Mouse (Mus musculus): ENCODE results near the gene Tacc3. TPM values are rescaled to one million over a fixed set of nuclear protein-coding genes. Genes with fewer than 3 reads are reported as not detected.

The Tacc3 gene
- polyA plus RNA-seq, 1 experiment from 2014 or later: 265 TPM

DNA sequence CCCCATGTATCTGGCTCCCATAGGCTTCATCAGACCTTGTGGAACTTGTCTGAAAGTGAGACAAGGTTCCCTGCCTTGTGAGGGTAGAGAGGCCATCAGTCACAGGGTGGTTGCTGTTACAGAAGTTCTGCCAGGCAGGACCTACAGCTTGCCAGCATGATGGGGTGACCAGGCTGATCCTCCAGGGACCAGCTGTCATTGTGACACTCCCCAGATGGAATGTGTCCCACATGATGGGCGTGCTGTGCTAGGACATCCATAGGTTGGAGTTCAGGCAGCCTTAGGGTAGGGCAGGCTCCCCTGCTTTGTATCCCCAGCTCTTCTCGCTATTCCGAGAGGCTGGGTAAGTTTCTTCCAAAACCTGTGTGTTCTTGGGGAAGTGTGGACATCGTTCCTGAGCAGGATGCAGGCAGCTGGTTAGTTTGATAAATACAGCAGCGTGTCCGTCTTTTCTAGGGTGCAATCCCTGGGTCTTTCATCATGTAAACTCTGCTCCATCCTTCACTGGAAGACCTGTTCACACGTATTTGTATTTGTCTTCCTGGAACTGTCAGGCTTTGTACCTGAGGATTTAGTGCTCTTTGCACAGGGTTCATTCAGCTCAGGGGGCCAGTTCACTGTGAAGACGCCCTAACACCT lies 63.0 kb downstream of the Tacc3 start:
- H3K4me2 ChIP-seq: peak overlapping the region; percentile 91
- peaks cover 81% of the 10 kb centered on the region for H3K4me1 ChIP-seq
- peaks cover 76% of the 10 kb centered on the region for H3K27me3 ChIP-seq
- peak overlapping the region; percentile 94 for H3K9ac ChIP-seq
- peak overlapping the region; percentile 91 for H3K27ac ChIP-seq
- ATAC-seq (ENCODE audit: low FRiP score): no peak
- H3K4me3 ChIP-seq (replicated peaks): peak overlapping the region; percentile 67
- 13% methylated on average over 8 of the region's 8 CpGs for WGBS
- no peaks in the 10 kb centered on the region for H3K9me3 ChIP-seq
- peaks cover 10% of the 10 kb centered on the region; the same call in 1 of the 2 replicates for H3K36me3 ChIP-seq (replicated peaks)

DNA sequence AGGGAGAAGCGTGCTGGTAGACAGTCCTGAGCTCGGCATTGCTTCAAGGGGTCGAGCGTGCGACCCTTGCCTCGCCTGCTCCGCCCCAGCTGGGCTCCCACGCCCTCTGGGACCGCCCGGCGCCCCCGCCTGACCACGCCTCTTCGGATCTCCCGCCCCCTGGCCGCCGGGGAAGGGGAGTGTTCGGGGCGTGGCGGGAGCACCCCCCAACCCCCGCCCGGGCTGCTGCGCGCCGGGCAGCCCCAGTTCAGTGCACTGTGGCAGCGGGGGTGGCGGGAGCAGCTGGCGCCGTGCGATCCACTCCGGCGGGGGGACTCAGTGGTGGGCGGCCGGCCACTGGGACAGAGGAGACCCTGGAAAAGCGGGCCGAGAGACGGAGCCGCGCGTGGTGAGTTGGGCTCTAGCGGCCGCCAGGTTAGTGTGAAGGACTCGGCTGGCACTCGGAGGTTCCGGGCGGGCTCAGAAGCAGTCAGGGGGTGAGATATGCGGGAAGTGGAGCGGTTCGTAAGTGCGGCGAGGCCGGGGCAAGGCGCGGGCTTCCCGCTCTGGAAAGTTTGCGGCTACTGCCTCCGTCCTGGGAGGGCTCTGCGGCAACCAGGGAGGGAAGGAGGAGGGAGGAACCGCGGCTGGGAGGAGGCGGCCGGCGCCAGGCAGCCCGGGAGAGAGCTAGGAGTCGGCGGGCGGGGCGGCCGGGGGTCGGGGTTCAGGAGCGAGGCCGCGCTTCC lies 63.8 kb downstream of the Tacc3 start, which contains the start of gene Fgfr3:
Fgfr3 (plus strand) TSS at position 134 of the 725 bp plus-strand sequence.
- Histone ChIP-seq H3K27me3 (peaks cover 76% of the 10 kb centered on the region), H3K27ac (peak within 1 kb of the TSS; percentile 91)
- WGBS: under 1% methylated on average over 66 of the region's 73 CpGs

DNA sequence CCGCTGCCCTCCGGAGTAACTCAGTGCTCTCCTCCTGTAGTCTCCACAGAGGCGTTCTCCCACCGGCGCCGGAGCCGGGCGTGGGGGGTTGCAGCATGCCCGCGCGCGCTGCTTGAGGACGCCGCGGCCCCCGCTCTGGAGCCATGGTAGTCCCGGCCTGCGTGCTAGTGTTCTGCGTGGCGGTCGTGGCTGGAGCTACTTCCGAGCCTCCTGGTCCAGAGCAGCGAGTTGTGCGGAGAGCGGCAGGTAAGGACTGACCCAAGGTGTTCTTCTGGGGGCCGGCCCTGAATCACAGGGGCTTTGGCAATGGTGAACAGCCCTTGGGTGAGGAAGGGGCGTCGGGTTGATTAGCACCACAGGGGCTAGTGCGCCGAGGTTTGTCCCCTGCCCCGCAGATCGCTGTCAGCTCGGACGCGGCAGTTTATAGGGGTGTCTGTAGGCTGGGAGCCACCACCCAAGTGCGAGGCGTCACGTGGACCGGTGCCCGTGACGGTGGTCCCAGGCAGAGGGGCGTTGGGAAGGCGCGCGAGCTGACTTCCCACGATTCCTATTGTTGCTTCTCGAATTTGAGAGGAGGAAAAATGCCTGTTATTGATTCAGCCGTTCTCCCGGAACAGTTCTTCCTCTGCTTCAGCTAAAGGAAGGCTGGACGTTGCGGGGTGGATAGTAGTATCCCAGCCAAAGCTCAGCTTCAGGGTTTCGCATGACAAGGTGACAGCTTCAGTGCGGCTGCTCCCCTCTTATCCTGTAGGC lies 64.5 kb downstream of the Tacc3 start:
- WGBS: under 1% methylated on average over 53 of the region's 53 CpGs

More for the DNA sequence above, 63.8 kb downstream of the Tacc3 start, which contains the start of gene Fgfr3:
- H3K36me3 ChIP-seq (replicated peaks): peaks cover 14% of the 10 kb centered on the region; the same call in 1 of the 2 replicates
- peak within 1 kb of the TSS; percentile 91 for H3K4me2 ChIP-seq
- peak within 1 kb of the TSS; percentile 67 for H3K4me3 ChIP-seq (replicated peaks)
- peak; percentile 76 for ATAC-seq (ENCODE audit: low FRiP score)
- no peaks in the 10 kb centered on the region for H3K9me3 ChIP-seq
- peaks cover 82% of the 10 kb centered on the region for H3K4me1 ChIP-seq
- H3K9ac ChIP-seq: peak within 1 kb of the TSS; percentile 94

DNA sequence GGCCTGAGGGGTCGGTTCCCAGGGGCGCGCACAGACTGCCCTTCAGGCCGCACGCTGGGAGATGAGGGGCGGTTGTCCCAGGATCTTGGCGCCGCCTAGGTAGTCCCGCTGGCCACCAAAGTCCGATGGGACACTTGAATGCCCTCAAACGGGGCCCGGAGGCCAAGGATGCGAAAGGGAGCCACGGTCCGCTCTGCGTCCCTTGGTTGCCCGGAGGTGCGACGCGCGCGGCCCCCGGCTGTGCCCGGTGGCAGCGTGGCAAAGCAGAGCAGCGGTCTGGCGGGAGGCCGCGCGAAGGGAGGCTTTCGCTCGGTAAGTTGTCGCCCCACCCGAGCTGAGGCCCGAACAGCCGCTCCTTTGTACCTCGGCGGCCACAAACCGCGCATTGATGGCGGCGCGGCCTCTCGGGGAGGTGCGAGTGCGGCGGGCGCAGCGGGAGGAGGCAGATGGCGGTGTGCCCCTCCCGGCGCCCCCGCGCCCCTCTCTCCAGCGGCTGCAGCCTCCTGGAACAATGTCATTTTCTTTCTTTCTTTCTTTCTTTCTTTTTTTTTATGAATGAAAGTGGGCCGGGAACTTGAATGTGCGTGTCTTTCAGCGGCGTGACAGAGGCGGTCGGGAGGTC lies 65.2 kb downstream of the Tacc3 start:
- under 1% methylated on average over 61 of the region's 61 CpGs for WGBS
- H3K4me2 ChIP-seq: peak overlapping the region; percentile 91
- H3K27me3 ChIP-seq: peaks cover 83% of the 10 kb centered on the region
- no peaks in the 10 kb centered on the region for H3K9me3 ChIP-seq
- H3K4me1 ChIP-seq: peaks cover 89% of the 10 kb centered on the region
- H3K36me3 ChIP-seq (replicated peaks): peaks cover 25% of the 10 kb centered on the region
- H3K27ac ChIP-seq: peak overlapping the region; percentile 91
- H3K4me3 ChIP-seq (replicated peaks): peak overlapping the region; percentile 67
- ATAC-seq (ENCODE audit: low FRiP score): peak; percentile 24
- peak overlapping the region; percentile 94 for H3K9ac ChIP-seq

More for the DNA sequence above, 64.5 kb downstream of the Tacc3 start:
- H3K27ac ChIP-seq: peak overlapping the region; percentile 91
- H3K27me3 ChIP-seq: peaks cover 77% of the 10 kb centered on the region
- peaks cover 84% of the 10 kb centered on the region for H3K4me1 ChIP-seq
- peak overlapping the region; percentile 91 for H3K4me2 ChIP-seq
- peaks cover 18% of the 10 kb centered on the region for H3K36me3 ChIP-seq (replicated peaks)
- peak overlapping the region; percentile 67 for H3K4me3 ChIP-seq (replicated peaks)
- H3K9me3 ChIP-seq: no peaks in the 10 kb centered on the region
- peak overlapping the region; percentile 94 for H3K9ac ChIP-seq
- peak; percentile 12 for ATAC-seq (ENCODE audit: low FRiP score)

DNA sequence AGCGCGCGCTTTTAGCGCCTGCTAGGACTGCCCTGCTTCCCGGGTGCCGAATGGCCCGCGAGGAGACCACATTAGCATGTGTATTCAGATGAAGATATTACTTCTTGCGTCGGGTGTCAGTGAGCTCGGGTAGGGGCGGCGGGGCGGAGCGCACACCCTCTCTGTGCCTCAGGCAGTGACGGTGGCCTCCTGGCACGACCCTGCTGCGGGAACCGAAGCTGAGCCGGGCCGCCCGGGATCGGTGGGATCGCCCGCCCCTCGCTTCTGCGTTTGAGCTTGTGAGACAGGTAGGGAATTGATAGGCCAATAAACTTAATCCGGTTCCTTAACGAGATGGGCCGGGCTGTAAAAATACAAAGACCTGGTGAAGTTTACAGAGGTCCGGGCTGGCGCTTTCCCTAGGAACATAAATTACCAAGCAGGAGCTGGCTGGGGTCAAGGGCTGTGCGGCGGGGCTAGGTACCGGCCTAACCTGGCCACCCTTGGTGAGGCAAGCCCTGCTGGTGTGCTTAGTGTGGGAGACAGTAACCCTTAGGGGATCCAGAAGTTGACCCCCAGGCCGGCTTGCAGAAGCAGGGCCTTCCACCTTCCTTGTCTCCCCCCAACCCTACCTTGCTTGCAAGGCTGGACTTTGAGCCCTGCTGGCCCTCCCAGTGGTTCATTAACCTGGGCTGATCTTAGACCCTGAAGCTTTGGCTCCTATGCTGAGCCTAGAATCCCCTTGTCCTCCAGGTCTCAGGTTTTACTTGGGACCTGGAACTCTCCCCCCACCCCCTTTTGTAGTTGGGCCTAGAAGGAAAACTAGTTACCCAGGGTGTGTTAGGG lies 65.9 kb downstream of the Tacc3 start:
- no peaks in the 10 kb centered on the region for H3K9me3 ChIP-seq
- H3K27me3 ChIP-seq: peaks cover 78% of the 10 kb centered on the region
- 2% methylated on average over 36 of the region's 36 CpGs for WGBS
- peak overlapping the region; percentile 94 for H3K9ac ChIP-seq
- peak overlapping the region; percentile 67 for H3K4me3 ChIP-seq (replicated peaks)
- H3K36me3 ChIP-seq (replicated peaks): peaks cover 32% of the 10 kb centered on the region
- peak; percentile 60 for ATAC-seq (ENCODE audit: low FRiP score)
- peak overlapping the region; percentile 91 for H3K27ac ChIP-seq
- peak overlapping the region; percentile 91 for H3K4me2 ChIP-seq
- peaks cover 82% of the 10 kb centered on the region for H3K4me1 ChIP-seq

DNA sequence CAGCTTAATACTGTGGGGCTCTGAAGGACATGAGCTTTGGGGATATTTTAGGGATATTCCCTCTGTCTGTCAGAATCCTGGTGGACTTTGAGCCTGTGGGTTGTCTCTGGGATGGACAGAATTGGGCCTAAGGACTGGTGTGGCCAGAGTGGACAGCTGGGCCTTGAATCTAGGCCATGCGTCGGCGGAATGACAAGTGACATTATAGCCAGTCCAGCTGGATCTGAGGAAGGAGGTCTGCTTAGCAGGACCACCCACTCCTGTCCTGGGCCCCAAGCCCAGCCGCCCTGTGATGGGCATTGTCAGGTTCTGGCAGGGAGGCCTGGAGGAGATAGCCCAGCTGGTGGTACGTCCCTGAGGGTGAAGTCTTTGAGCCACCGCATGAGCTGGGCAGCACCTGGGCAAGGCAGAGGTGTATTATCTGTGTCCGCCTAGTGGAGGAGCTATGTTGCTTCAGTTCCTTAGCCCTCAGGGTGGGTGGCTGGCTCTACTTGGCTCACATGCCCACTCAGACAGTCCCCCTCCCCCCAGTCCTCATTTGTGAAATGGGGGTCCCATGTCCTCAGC lies 68.2 kb downstream of the Tacc3 start:
- Histone ChIP-seq H3K4me2 (peak overlapping the region; percentile 91), H3K36me3 (replicated peaks) (peaks cover 55% of the 10 kb centered on the region), H3K9ac (peak overlapping the region; percentile 94), H3K9me3 (no peaks in the 10 kb centered on the region), H3K4me1 (peaks cover 73% of the 10 kb centered on the region), H3K27ac (0 out of 2 replicates have a peak overlapping the region, but pooled peaks have one; percentile 42), H3K27me3 (peaks cover 74% of the 10 kb centered on the region), H3K4me3 (replicated peaks) (peak overlapping the region; percentile 67)
- ATAC-seq (ENCODE audit: low FRiP score): no peak
- 80% methylated on average over 7 of the region's 7 CpGs for WGBS

DNA sequence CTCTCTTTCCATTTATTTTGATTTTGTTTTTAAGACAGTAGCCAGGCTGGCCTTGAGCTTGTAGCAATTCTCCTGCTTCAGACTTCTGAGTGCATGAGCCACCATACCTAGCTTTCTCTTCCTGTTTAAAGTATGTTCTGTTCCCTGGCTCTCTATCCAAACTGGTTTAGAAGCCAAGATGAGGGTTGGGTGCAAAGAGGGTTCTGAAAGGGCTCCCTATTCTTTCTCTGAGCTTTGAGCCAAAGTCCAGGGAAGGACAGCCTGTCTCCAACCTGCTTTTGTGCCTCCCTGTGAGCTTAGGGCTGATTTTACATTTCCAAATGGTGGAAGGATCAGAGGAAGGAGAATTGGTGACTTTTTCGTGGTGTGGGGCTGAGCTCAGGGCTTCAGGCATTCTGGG lies 69.0 kb downstream of the Tacc3 start:
- no peak for ATAC-seq (ENCODE audit: low FRiP score)
- Histone ChIP-seq H3K9me3 (no peaks in the 10 kb centered on the region), H3K4me1 (peaks cover 66% of the 10 kb centered on the region), H3K36me3 (replicated peaks) (peaks cover 62% of the 10 kb centered on the region), H3K9ac (peak overlapping the region; percentile 94; the same call in 1 of the 2 replicates), H3K27me3 (peaks cover 70% of the 10 kb centered on the region), H3K4me3 (replicated peaks) (peak overlapping the region; percentile 67; the same call in 1 of the 2 replicates), H3K27ac (peak overlapping the region; percentile 25; the same call in 1 of the 2 replicates), H3K4me2 (peak overlapping the region; percentile 91)
- WGBS: 78% methylated on average over 1 of the region's 1 CpGs

Other genes starting within 250 kb of the Tacc3 start
- not detected in 2 replicates for gene Nkx1-1, start 224.2 kb upstream of the Tacc3 start, polyA plus RNA-seq (2016; fragmentation: Nextera tagmentation; extraction: Ambion mirVana)
- gene Fam53a, start 28.5 kb upstream of the Tacc3 start, polyA plus RNA-seq (2016; fragmentation: Nextera tagmentation; extraction: Ambion mirVana): 55.0 and 57.4 TPM in 2 replicates
- 0.46 and 0.51 TPM in 2 replicates for gene Gm9903, start 28.2 kb upstream of the Tacc3 start, polyA plus RNA-seq (2016; fragmentation: Nextera tagmentation; extraction: Ambion mirVana)
- gene Slbp, start 5.6 kb upstream of the Tacc3 start, polyA plus RNA-seq (2016; fragmentation: Nextera tagmentation; extraction: Ambion mirVana): 265 and 268 TPM in 2 replicates
- gene Tmem129, start 288 bp downstream of the Tacc3 start, polyA plus RNA-seq (2016; fragmentation: Nextera tagmentation; extraction: Ambion mirVana): 34.6 and 39.6 TPM in 2 replicates
- 83.6 and 111 TPM in 2 replicates for gene Fgfr3, start 63.5 kb downstream of the Tacc3 start, polyA plus RNA-seq (2016; fragmentation: Nextera tagmentation; extraction: Ambion mirVana)
- 52.5 and 58.5 TPM in 2 replicates for gene Letm1, start 124.7 kb downstream of the Tacc3 start, polyA plus RNA-seq (2016; fragmentation: Nextera tagmentation; extraction: Ambion mirVana)
- 129 and 134 TPM in 2 replicates for gene Nsd2, start 162.6 kb downstream of the Tacc3 start, polyA plus RNA-seq (2016; fragmentation: Nextera tagmentation; extraction: Ambion mirVana)

Data from forebrain, embryonic 12.5 days (tissue).